Mouse (Mus musculus): Measurements from ENCODE around the gene Ntf3. TPM values are rescaled to one million over a fixed set of nuclear protein-coding genes. Genes with fewer than 3 reads are reported as not detected.
A peak's percentile ranks its signal among the peaks of the same experiment; 100 is the strongest.

The Ntf3 gene
- polyA plus RNA-seq, 1 experiment from 2014 or later = 6.6 TPM

DNA sequence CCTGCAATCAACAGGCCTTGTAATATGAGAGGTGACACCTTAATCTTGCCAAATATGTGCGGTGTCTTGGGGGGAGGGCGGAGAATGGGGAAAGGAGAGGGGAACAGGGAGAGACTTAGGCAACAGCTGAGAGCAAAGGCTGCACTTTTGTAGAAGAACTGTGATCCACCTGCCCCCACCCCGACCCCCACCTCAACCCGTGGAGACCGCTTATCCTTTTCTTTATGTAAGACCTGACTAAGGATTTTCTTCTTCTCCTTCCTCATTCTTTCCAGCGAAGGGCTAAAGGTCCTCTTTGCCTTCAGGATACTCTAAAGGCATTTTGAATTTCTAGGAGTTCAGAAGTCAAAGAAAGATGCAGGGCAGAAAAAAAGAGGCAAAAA is 489 bp upstream of the Ntf3 start:
- Histone ChIP-seq H3K4me3 (peak overlapping the region; percentile 57), H3K27ac (peak overlapping the region; percentile 78), H3K36me3 (replicated peaks) (no peaks in the 10 kb centered on the region), H3K4me1 (peaks cover 65% of the 10 kb centered on the region), H3K27me3 (ENCODE audit: poor library complexity, severe bottlenecking) (peaks cover 55% of the 10 kb centered on the region), H3K9me3 (no peaks in the 10 kb centered on the region)
- WGBS = 2% methylated on average over 6 of the region's 6 CpGs
- DNase-seq (ENCODE audit: extremely low spot score, low spot score) = no peak

DNA sequence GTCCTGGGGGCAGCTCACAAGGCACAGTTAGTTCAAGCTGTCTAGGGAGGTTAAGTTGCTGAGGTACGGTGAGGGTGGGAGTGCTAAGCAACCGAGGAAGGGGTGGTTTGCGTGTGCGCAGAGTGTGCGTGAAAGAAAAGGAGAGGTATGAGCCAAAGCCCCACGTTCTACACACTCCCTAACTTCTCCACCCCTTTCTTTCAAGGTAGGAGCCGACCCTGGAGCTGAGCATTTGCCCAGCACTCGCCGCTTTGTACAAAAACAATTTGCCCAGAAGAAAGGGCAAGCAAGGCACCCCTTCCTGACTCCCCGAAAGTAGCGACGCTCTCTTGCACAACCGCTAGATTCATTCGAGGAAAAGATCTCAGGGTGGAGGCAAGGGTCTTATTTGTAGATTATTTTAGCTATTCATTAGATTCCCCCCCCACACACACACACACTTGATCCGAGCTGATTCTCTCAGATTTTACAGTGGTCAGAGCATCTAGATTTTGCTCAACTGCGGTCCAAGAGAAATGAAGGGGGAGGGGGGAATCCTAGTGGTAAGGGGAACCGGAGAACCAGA is 1.0 kb downstream of the Ntf3 start:
- Histone ChIP-seq H3K27me3 (ENCODE audit: poor library complexity, severe bottlenecking) (peaks cover 70% of the 10 kb centered on the region), H3K4me3 (peak overlapping the region; percentile 57), H3K9me3 (no peaks in the 10 kb centered on the region), H3K36me3 (replicated peaks) (no peaks in the 10 kb centered on the region), H3K4me1 (peaks cover 80% of the 10 kb centered on the region), H3K27ac (peak overlapping the region; percentile 78)
- DNase-seq (ENCODE audit: extremely low spot score, low spot score) = no peak
- under 1% methylated on average over 17 of the region's 17 CpGs for WGBS

DNA sequence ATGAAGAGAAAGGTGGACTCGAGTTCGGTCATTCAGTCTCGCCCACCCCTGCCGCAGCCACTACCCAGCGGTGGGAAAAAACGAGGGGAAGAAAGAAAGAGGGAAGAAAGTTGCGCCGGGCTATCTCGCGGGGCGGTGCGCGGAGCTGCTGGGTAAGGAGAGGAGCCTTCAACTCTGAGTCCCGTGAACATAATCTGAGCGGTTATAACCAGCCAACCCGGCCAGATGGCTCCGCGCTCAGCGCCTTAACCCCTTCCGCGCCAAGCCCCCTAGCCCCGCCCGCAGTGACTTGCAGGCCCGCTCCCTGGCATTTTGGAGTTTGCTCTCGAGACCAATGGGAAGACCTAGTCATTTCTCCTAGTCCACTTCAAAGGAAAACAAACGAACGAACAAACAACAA is 1.9 kb downstream of the Ntf3 start:
- no peaks in the 10 kb centered on the region for H3K9me3 ChIP-seq
- H3K27me3 ChIP-seq (ENCODE audit: poor library complexity, severe bottlenecking) = peaks cover 79% of the 10 kb centered on the region
- peaks cover 81% of the 10 kb centered on the region for H3K4me1 ChIP-seq
- peak overlapping the region; percentile 57 for H3K4me3 ChIP-seq
- H3K27ac ChIP-seq = peak overlapping the region; percentile 78
- under 1% methylated on average over 27 of the region's 27 CpGs for WGBS
- peak; percentile 68 for DNase-seq (ENCODE audit: extremely low spot score, low spot score)
- H3K36me3 ChIP-seq (replicated peaks) = no peaks in the 10 kb centered on the region

DNA sequence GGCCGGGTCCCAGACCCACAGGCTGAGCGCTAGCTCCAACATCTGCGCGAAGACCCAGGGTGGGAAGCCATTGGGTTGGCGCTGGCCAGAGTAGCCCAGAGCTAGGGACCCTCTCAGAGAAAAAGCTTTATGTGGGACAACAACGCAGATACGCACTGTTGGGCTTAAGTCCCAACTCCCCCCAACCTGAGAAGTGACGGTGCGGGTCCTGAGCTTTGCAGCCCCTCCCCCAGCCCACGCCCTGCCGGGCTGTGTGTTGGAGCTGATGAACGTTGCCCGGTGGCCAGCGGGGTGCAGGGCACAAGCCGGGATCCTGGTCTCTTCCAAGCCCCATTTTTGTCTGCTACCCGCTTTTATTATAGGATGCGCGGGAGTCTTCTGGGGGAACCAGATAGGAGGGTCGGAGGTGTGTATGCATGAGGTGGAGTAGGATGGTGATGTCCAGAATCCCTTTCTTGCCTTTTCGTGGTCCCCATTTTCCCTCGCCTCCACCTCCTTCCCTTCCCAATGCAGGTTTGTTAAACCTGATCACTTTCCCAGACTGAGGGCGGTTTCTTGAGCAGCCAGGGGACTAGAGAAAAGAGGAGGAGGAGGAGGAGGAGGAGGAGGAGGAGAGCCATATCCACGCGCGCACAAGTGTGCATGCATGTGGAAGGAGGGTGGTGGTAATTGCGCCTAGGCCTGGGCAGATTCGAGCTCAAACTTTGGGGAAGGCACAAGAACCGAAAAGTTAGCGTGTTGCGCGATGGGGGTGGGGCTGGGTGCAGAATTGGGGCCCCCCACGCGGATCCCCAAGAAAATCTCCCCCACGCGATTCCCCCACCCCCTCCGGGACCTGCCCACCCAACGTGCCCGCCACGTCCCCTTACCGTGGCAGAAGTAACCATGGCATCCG is 2.6 kb downstream of the Ntf3 start:
- under 1% methylated on average over 41 of the region's 41 CpGs for WGBS
- H3K27ac ChIP-seq = peak overlapping the region; percentile 78
- H3K27me3 ChIP-seq (ENCODE audit: poor library complexity, severe bottlenecking) = peaks cover 86% of the 10 kb centered on the region
- peaks cover 85% of the 10 kb centered on the region for H3K4me1 ChIP-seq
- peak overlapping the region; percentile 57 for H3K4me3 ChIP-seq
- peak; percentile 45 for DNase-seq (ENCODE audit: extremely low spot score, low spot score)
- H3K36me3 ChIP-seq (replicated peaks) = no peaks in the 10 kb centered on the region
- no peaks in the 10 kb centered on the region for H3K9me3 ChIP-seq

DNA sequence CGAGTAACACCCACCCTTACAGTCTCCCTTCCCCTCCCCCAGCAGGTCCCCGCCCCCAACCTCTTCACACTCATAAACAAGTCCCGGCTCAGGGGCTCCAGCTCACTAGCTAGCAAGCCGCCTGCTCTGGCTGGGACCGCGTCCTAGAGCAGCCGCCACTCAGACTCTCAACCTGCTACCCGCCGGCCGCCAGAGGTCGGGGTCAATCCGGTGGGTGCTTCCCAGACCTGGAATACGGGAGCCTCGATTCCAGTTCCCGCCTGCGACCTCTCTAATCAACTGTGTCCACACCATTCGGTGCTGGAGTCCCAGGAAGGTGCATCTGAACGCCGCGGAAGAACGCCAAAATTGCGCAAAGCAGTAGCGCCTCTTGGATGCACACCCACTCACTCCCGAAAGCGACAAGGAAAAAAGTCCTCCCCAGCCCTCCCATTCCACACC is 3.5 kb downstream of the Ntf3 start:
- H3K27me3 ChIP-seq (ENCODE audit: poor library complexity, severe bottlenecking) = peaks cover 88% of the 10 kb centered on the region
- DNase-seq (ENCODE audit: extremely low spot score, low spot score) = peak; percentile 68
- peak overlapping the region; percentile 57 for H3K4me3 ChIP-seq
- 0% methylated on average over 25 of the region's 25 CpGs for WGBS
- H3K27ac ChIP-seq = peak overlapping the region; percentile 78
- peaks cover 89% of the 10 kb centered on the region for H3K4me1 ChIP-seq
- H3K9me3 ChIP-seq = no peaks in the 10 kb centered on the region
- no peaks in the 10 kb centered on the region for H3K36me3 ChIP-seq (replicated peaks)

DNA sequence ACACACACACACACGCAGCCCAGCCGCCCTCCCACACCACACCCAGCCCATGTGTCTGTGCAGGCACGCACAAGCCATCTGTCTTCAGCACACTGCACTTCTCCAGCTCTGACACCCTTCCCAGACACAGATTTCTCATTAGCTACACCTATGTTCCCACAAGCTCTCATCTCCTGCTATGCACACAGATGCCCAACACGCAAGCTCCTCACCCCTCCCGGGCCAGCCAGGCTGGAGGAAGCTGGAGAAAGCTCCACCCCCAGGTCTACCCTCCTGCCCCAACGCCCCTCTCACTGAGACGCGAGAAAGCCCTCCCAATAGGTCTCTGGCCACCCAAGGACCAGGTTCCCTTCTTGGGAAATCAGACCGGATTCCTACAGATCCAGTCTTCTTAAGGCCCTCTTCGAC is 4.4 kb downstream of the Ntf3 start:
- Histone ChIP-seq H3K27ac (peak overlapping the region; percentile 48; the same call in 1 of the 2 replicates), H3K9me3 (no peaks in the 10 kb centered on the region), H3K4me3 (peak overlapping the region; percentile 57), H3K27me3 (ENCODE audit: poor library complexity, severe bottlenecking) (peaks cover 90% of the 10 kb centered on the region), H3K4me1 (peaks cover 87% of the 10 kb centered on the region), H3K36me3 (replicated peaks) (no peaks in the 10 kb centered on the region)
- peak; percentile 37 for DNase-seq (ENCODE audit: extremely low spot score, low spot score)
- WGBS = 5% methylated on average over 10 of the region's 10 CpGs

DNA sequence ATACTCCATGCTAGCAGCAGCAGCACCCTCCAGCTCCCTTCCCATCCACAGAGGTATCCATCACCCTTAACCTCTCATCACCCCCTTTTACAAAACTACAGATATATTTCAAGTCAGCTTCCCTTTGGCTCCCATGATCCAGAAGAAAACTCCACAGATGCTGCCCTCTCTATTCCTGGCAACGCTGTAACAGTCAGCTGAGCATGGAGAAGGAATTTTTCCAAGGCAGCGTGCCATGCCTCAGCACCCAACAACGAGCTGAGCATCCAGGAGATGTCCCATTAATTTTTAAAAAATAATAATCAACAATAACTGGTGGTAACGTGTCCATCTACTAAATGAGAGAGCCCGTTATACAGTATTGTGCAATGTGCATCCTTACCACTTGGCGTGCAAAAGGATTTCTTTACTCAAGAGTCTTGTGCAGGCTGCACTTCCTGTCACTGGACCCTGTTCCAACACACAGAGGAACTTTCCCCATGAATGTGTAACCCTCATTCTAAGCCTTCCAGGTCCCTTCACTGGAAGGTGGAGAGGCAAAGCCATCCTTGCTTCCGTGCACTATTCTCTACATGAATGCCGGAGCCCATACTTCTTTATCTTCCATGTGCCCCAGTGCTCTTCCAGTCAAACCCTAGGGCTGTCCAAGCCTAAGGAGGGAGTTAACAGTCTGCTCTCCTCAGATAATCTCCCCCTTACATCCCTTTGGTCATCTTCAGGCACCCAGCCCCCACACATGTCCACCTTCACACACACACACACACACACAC is 5.0 kb downstream of the Ntf3 start:
- DNase-seq (ENCODE audit: extremely low spot score, low spot score) = no peak
- WGBS = 53% methylated on average over 8 of the region's 8 CpGs
- peak overlapping the region; percentile 48; the same call in 1 of the 2 replicates for H3K27ac ChIP-seq
- no peaks in the 10 kb centered on the region for H3K36me3 ChIP-seq (replicated peaks)
- no peaks in the 10 kb centered on the region for H3K9me3 ChIP-seq
- peak overlapping the region; percentile 57 for H3K4me3 ChIP-seq
- peaks cover 90% of the 10 kb centered on the region for H3K27me3 ChIP-seq (ENCODE audit: poor library complexity, severe bottlenecking)
- H3K4me1 ChIP-seq = peaks cover 81% of the 10 kb centered on the region

DNA sequence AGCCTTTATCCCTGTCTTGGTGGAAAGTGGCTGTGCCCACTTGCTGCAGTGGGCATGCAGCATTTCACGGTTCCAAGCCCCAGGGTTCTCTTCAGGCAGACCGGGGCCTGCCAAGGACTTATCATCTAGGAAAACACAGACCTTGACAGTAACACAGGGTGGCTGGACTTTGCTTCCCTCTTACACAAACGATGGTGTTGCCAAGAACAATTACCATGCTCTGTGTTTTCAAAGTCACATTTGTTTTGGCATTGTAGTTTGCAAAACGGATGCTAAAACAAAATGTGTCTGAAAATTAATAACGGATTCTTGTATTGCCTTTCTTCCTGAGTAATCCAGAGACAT is 6.7 kb downstream of the Ntf3 start:
- H3K27ac ChIP-seq = no peak overlapping the region
- no peaks in the 10 kb centered on the region for H3K36me3 ChIP-seq (replicated peaks)
- H3K4me1 ChIP-seq = peaks cover 64% of the 10 kb centered on the region
- H3K9me3 ChIP-seq = no peaks in the 10 kb centered on the region
- H3K27me3 ChIP-seq (ENCODE audit: poor library complexity, severe bottlenecking) = peaks cover 90% of the 10 kb centered on the region
- 68% methylated on average over 5 of the region's 5 CpGs for WGBS
- no peak for DNase-seq (ENCODE audit: extremely low spot score, low spot score)
- no peak overlapping the region for H3K4me3 ChIP-seq

DNA sequence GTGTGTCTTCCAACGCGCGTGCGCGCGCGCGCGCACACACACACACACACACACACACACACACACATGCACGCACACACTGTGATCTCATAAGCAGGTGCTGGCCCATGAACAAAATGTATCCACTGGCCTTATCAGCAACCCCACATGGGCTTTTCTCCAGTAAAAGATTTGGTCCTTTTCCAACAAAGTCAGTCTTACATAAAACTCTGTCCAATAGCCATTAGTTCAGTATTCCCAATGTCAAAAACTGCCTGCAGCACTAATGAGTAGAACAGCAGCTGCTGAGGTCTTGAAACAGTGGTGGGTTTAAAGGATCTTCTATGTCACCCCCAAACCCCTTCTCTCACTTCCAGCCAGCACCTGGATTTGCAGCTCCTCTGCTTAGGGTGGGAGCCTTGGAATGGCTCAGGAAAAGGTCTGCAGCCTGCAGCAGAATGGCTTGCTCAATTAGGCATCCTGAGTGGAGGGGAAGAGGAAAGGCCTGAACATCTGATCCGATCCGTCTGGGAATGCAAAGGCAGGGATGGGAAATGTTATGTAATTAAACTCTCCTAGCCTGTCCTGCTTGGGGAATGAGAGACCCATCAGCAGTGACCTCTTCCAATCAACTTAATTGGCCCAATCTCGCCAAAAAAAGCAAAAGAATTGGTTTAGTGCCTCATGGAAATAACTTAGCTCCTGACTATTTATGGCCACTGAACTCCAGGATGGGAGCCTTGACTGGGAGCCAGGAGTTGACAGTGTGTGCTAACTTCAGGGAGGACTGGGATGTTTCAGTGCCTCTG is 7.2 kb downstream of the Ntf3 start:
- Histone ChIP-seq H3K36me3 (replicated peaks) (no peaks in the 10 kb centered on the region), H3K4me3 (no peak overlapping the region), H3K27me3 (ENCODE audit: poor library complexity, severe bottlenecking) (peaks cover 90% of the 10 kb centered on the region), H3K9me3 (no peaks in the 10 kb centered on the region), H3K27ac (no peak overlapping the region), H3K4me1 (peaks cover 60% of the 10 kb centered on the region)
- 83% methylated on average over 13 of the region's 13 CpGs for WGBS
- no peak for DNase-seq (ENCODE audit: extremely low spot score, low spot score)

DNA sequence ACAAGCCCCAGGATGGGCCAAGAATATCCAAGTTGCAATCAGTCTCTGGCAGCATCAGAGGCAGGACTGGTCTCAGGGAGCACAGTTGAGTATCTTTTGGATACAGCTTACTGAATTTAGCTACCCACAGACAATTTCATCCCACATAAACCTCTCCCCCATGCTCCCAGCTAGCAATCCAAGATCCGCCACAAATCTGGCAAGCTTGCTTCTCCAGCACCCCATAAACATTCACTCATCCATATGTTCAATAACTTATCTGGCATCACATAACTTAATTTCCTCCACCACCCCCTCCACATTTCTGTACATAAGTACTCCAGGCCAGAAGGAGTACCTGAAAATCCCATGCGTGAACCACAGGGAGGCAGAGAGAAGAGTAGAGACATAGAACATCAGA is 10.8 kb downstream of the Ntf3 start:
- peaks cover 62% of the 10 kb centered on the region for H3K27me3 ChIP-seq (ENCODE audit: poor library complexity, severe bottlenecking)
- peaks cover 26% of the 10 kb centered on the region for H3K4me1 ChIP-seq
- no peak overlapping the region for H3K27ac ChIP-seq
- no peak overlapping the region for H3K4me3 ChIP-seq
- no peaks in the 10 kb centered on the region; the same call in 1 of the 2 replicates for H3K36me3 ChIP-seq (replicated peaks)
- no peak for DNase-seq (ENCODE audit: extremely low spot score, low spot score)
- H3K9me3 ChIP-seq = no peaks in the 10 kb centered on the region
- WGBS = 96% methylated on average over 2 of the region's 2 CpGs

DNA sequence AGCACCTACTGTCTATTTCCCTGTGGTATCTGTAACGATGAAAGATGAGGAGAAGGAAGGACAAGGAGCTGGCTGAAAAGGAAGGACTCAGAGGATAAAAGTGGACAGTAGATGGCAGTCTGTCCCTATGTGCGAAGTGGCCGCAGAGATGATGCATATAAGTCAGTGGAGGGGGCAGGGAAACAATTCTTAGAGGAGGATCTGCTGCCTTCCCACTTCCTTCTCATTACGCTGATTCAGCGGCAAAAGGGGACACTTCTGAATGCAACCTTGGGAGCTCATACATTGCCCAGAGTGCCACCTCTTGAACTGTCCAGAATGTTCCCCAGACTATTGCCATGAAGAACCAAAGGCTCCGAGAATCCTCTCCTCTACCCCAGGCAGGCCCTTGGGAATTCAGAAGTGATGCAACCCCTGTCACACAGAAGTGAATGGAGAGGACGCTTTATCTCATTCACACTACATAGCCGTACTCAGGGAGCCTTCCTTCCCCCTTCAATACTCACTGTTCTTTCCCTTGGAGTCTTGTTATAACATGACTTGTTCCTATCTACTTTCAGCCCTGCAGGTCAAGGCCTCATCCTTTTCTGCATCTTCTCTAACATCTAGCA is 12.2 kb downstream of the Ntf3 start:
- H3K4me3 ChIP-seq = no peak overlapping the region
- no peak for DNase-seq (ENCODE audit: extremely low spot score, low spot score)
- no peaks in the 10 kb centered on the region; the same call in 1 of the 2 replicates for H3K36me3 ChIP-seq (replicated peaks)
- H3K4me1 ChIP-seq = peaks cover 17% of the 10 kb centered on the region
- no peaks in the 10 kb centered on the region for H3K9me3 ChIP-seq
- H3K27me3 ChIP-seq (ENCODE audit: poor library complexity, severe bottlenecking) = peaks cover 48% of the 10 kb centered on the region
- H3K27ac ChIP-seq = no peak overlapping the region
- 47% methylated on average over 8 of the region's 8 CpGs for WGBS

DNA sequence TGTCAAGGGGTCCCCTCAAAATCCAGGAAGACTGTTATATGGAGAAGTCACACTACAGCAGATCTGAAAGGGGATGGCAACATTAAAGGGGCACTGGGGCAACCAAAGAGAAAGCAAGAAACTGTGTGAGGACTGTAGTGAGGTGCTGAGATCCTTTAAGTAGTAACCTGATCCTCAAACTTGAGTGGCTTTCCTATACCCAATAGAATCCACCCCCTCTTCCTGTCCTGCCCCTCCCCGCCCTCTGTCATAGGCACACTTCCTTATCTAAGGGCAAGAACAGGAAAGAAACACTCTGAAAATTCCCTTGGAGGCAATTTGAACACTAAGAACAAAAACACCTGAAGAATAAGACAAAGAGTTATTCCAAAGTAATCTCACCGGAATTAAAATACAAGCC is 13.6 kb downstream of the Ntf3 start:
- Histone ChIP-seq H3K36me3 (replicated peaks) (no peaks in the 10 kb centered on the region; the same call in 1 of the 2 replicates), H3K27me3 (ENCODE audit: poor library complexity, severe bottlenecking) (peaks cover 42% of the 10 kb centered on the region), H3K4me1 (peaks cover 9% of the 10 kb centered on the region), H3K27ac (no peak overlapping the region), H3K4me3 (no peak overlapping the region), H3K9me3 (no peaks in the 10 kb centered on the region)
- WGBS = 79% methylated on average over 2 of the region's 2 CpGs
- DNase-seq (ENCODE audit: extremely low spot score, low spot score) = no peak

Measured in forebrain, embryonic 10.5 days (tissue).